Mouse (Mus musculus) liver, postnatal 0 days (tissue): ENCODE measurements around the gene Hmbs. TPM values are rescaled to one million over a fixed set of nuclear protein-coding genes. Genes with fewer than 3 reads are reported as not detected.

ENCODE experiments used
- ATAC-seq: fragments of 200-750 bp; cut with Nextera tagmentation; 2 replicates; pipeline ENCODE4 v1.8.0; 2017; ENCODE audit warnings: mild to moderate bottlenecking, moderate library complexity
- DNase-seq: peaks from one replicate; pipeline ENCODE4 v3.0.0-alpha.2; 2016
- H3K27ac ChIP-seq: fragments of 300-500 bp; sonication (generic); 2 replicates; pipeline ENCODE4 v1.5.1; 2014; ENCODE audit warnings: antibody characterized with exemption, moderate library complexity, mild to moderate bottlenecking, low read depth
- H3K27me3 ChIP-seq: fragments of 300-500 bp; sonication (generic); 2 replicates; pipeline ENCODE4 v1.6.1; 2014; ENCODE audit warnings: low read length, control low read depth, mixed read lengths; ENCODE audit not compliant: insufficient read depth
- H3K36me3 ChIP-seq: fragments of 300-500 bp; sonication (generic); replicated peaks from 2 replicates; pipeline ENCODE4 v1.6.1; 2014; ENCODE audit warnings: mild to moderate bottlenecking, control low read depth, low read length, moderate library complexity, mixed read lengths; ENCODE audit not compliant: insufficient read depth
- H3K4me1 ChIP-seq: fragments of 300-500 bp; sonication (generic); 2 replicates; pipeline ENCODE4 v1.6.1; 2014; ENCODE audit warnings: antibody characterized with exemption, mild to moderate bottlenecking, control low read depth; ENCODE audit not compliant: insufficient read depth
- H3K4me2 ChIP-seq: fragments of 300-500 bp; sonication (generic); 2 replicates; pipeline ENCODE4 v1.6.1; 2014; ENCODE audit warnings: low read depth, mild to moderate bottlenecking, low read length, moderate library complexity, mixed read lengths
- H3K4me3 ChIP-seq: fragments of 300-500 bp; sonication (generic); 2 replicates; pipeline ENCODE4 v1.5.1; 2014; ENCODE audit warnings: low read depth, low read length
- H3K9ac ChIP-seq: fragments of 300-500 bp; sonication (generic); replicated peaks from 2 replicates; pipeline ENCODE4 v1.6.1; 2014; ENCODE audit warnings: mild to moderate bottlenecking, moderate library complexity
- H3K9me3 ChIP-seq: fragments of 300-500 bp; sonication (generic); 2 replicates; pipeline ENCODE4 v1.6.1; 2016; ENCODE audit warnings: mild to moderate bottlenecking, control low read depth, low read length, mixed read lengths
- CTCF ChIP-seq: sonication (generic); IDR thresholded peaks from 2 replicates; pipeline ENCODE4 v1.5.1; 2016; ENCODE audit warnings: antibody characterized with exemption, low read depth
- EP300 ChIP-seq: IDR thresholded peaks from 2 replicates; pipeline ENCODE4 v1.6.1; 2016; ENCODE audit warnings: antibody characterized with exemption, low read depth, mild to moderate bottlenecking
- WGBS: fragments of 180-500 bp; shearing (Covaris S2); extraction: QIAGEN DNeasy Blood & Tissue Kit; methylation state at CpG from one replicate; pipeline ENCODE4 v1.1.7; 2014; ENCODE audit not compliant: insufficient replicate concordance; 5-methylcytosine and 5-hydroxymethylcytosine counted together
- polyA plus RNA-seq: library from polyadenylated mRNA; unstranded; fragments of >200 nt; fragmentation: Nextera tagmentation; extraction: Ambion mirVana; gene quantifications from 2 replicates; pipeline ENCODE4 v1.2.1, GENCODE M21; 2015

The Hmbs gene
- polyA plus RNA-seq, 1 experiment from 2014 or later, result 539 TPM

GRCm38 (mm10) chr9:44334396-44335330, 9.4 kb downstream of the Hmbs start, which contains the start of gene H2afx:
Gene H2afx, plus strand, starts transcription at chr9:44334694.
- peak; percentile 87 for ATAC-seq
- DNase-seq, result peak; percentile 98
- peak; percentile 67 for TF ChIP-seq CTCF
- TF ChIP-seq EP300, result peak; percentile 86

GRCm38 (mm10) chr9:44332918-44333638, 10.9 kb downstream of the Hmbs start:
- H3K9ac ChIP-seq, result no peak overlapping the region; the same call in 1 of the 2 replicates
- peaks cover 54% of the 10 kb centered on the region for H3K36me3 ChIP-seq
- no peak for TF ChIP-seq EP300
- TF ChIP-seq CTCF, result no peak
- DNase-seq (no peak), ATAC-seq (no peak)
- peaks cover 20% of the 10 kb centered on the region for H3K4me1 ChIP-seq
- H3K9me3 ChIP-seq, result no peaks in the 10 kb centered on the region
- WGBS, result 91% methylated on average over 13 of the region's 13 CpGs
- H3K27ac ChIP-seq, result peak overlapping the region; percentile 76; the same call in 1 of the 2 replicates
- peak overlapping the region; percentile 79 for H3K4me3 ChIP-seq
- H3K4me2 ChIP-seq, result peak overlapping the region; percentile 54
- H3K27me3 ChIP-seq, result no peaks in the 10 kb centered on the region

More at GRCm38 (mm10) chr9:44334396-44335330, 9.4 kb downstream of the Hmbs start, which contains the start of gene H2afx:
- Histone ChIP-seq H3K4me3 (peak within 1 kb of the TSS; percentile 79), H3K9me3 (no peaks in the 10 kb centered on the region), H3K4me2 (peak within 1 kb of the TSS; percentile 79), H3K27me3 (no peaks in the 10 kb centered on the region), H3K9ac (peak within 1 kb of the TSS; percentile 93), H3K36me3 (peaks cover 68% of the 10 kb centered on the region), H3K4me1 (peaks cover 20% of the 10 kb centered on the region), H3K27ac (peak within 1 kb of the TSS; percentile 95)
- WGBS, result under 1% methylated on average over 91 of the region's 91 CpGs

GRCm38 (mm10) chr9:44330736-44331135, 13.3 kb downstream of the Hmbs start:
- TF ChIP-seq CTCF (no peak), EP300 (no peak)
- Histone ChIP-seq H3K9ac (no peak overlapping the region), H3K4me3 (no peak overlapping the region), H3K27me3 (no peaks in the 10 kb centered on the region), H3K9me3 (no peaks in the 10 kb centered on the region), H3K4me1 (peaks cover 20% of the 10 kb centered on the region), H3K4me2 (no peak overlapping the region), H3K36me3 (peaks cover 38% of the 10 kb centered on the region), H3K27ac (no peak overlapping the region)
- DNase-seq (no peak), ATAC-seq (no peak)
- 81% methylated on average over 6 of the region's 6 CpGs for WGBS

- no peak for DNase-seq
- Histone ChIP-seq H3K4me1 (peaks cover 12% of the 10 kb centered on the region), H3K4me3 (peak overlapping the region; percentile 86; the same call in 1 of the 2 replicates), H3K9me3 (no peaks in the 10 kb centered on the region), H3K27ac (0 out of 2 replicates have a peak overlapping the region, but pooled peaks have one; percentile 3), H3K9ac (peak overlapping the region; percentile 90; the same call in 1 of the 2 replicates), H3K4me2 (peak overlapping the region; percentile 87), H3K36me3 (peaks cover 28% of the 10 kb centered on the region), H3K27me3 (no peaks in the 10 kb centered on the region)
- WGBS, result 89% methylated on average over 5 of the region's 5 CpGs
- no peak for ATAC-seq
- TF ChIP-seq CTCF, result no peak
- no peak for TF ChIP-seq EP300
Measured at GRCm38 (mm10) chr9:44327926-44328325, 16.1 kb downstream of the Hmbs start.

- WGBS, result 1% methylated on average over 22 of the region's 22 CpGs
Measured at GRCm38 (mm10) chr9:44327064-44327711, 16.8 kb downstream of the Hmbs start.

More at GRCm38 (mm10) chr9:44327064-44327711, 16.8 kb downstream of the Hmbs start:
- H3K27me3 ChIP-seq, result no peaks in the 10 kb centered on the region
- peak overlapping the region; percentile 90 for H3K9ac ChIP-seq
- peak overlapping the region; percentile 86 for H3K4me3 ChIP-seq
- DNase-seq, result peak; percentile 37
- H3K4me2 ChIP-seq, result peak overlapping the region; percentile 87
- H3K4me1 ChIP-seq, result peaks cover 12% of the 10 kb centered on the region
- TF ChIP-seq CTCF (no peak), EP300 (no peak)
- no peaks in the 10 kb centered on the region for H3K9me3 ChIP-seq
- H3K36me3 ChIP-seq, result peaks cover 21% of the 10 kb centered on the region
- ATAC-seq, result no peak
- H3K27ac ChIP-seq, result peak overlapping the region; percentile 93
